Mouse (Mus musculus) CD4-positive naive resting alpha-beta T cell, adult 76 days (primary cell): ENCODE results near the gene Kdm6b. TPM values are rescaled to one million over a fixed set of nuclear protein-coding genes. Genes with fewer than 3 reads are reported as not detected.

Experiments
- total RNA-seq: library from RNA; stranded (reverse); gene quantifications from one replicate; pipeline ENCODE4 v1.2.4, GENCODE M21; 2023

Kdm6b gene
- total RNA-seq: 254 TPM

GRCm38 (mm10) chr11:69413221-69414181 is at the start of gene Kdm6b:
TSS of gene Kdm6b (minus strand) at chr11:69413675.

GRCm38 (mm10) chr11:69398059-69398458 is 15.4 kb downstream of the Kdm6b start, which contains the start of gene Tmem88:
TSS of gene Tmem88 (minus strand) at chr11:69398234.

GRCm38 (mm10) chr11:69395235-69395633 is 18.2 kb downstream of the Kdm6b start, which contains the start of the genes Naa38 and Cyb5d1:
TSS of gene Naa38 (plus strand) at chr11:69395487.
TSS of gene Cyb5d1 (minus strand) at chr11:69395631.

GRCm38 (mm10) chr11:69369215-69369989 is 44.1 kb downstream of the Kdm6b start, which contains the start of gene Chd3:
TSS of gene Chd3 (minus strand) at chr11:69369406.

Other genes starting within 250 kb of the Kdm6b start
- gene Alox8, start 215.8 kb downstream of the Kdm6b start, total RNA-seq: 1.1 TPM
- gene Gucy2e, start 176.6 kb downstream of the Kdm6b start, total RNA-seq: not detected
- 15.5 TPM for gene Cntrob, start 89.9 kb downstream of the Kdm6b start, total RNA-seq
- 17.9 TPM for gene Trappc1, start 89.7 kb downstream of the Kdm6b start, total RNA-seq
- gene Kcnab3, start 87.4 kb downstream of the Kdm6b start, total RNA-seq: 1.8 TPM
- gene Rnf227, start 73.2 kb downstream of the Kdm6b start, total RNA-seq: 0.85 TPM
- 737 TPM for gene Chd3, start 44.3 kb downstream of the Kdm6b start, total RNA-seq
- 29.4 TPM for gene Naa38, start 18.2 kb downstream of the Kdm6b start, total RNA-seq
- 32.5 TPM for gene Cyb5d1, start 18.0 kb downstream of the Kdm6b start, total RNA-seq
- 7.9 TPM for gene Tmem88, start 15.4 kb downstream of the Kdm6b start, total RNA-seq
- 0.59 TPM for gene Dnah2, start 135.4 kb upstream of the Kdm6b start, total RNA-seq
- 0.23 TPM for gene Efnb3, start 146.5 kb upstream of the Kdm6b start, total RNA-seq
- gene Wrap53, start 166.6 kb upstream of the Kdm6b start, total RNA-seq: 7.5 TPM
- gene Trp53, start 166.7 kb upstream of the Kdm6b start, total RNA-seq: 112 TPM
- gene Atp1b2, start 192.3 kb upstream of the Kdm6b start, total RNA-seq: 0.91 TPM
- gene Shbg, start 204.2 kb upstream of the Kdm6b start, total RNA-seq: not detected
- not detected for gene Sat2, start 208.3 kb upstream of the Kdm6b start, total RNA-seq
- 64.1 TPM for gene Fxr2, start 219.3 kb upstream of the Kdm6b start, total RNA-seq
- gene Sox15, start 241.6 kb upstream of the Kdm6b start, total RNA-seq: 0.70 TPM
- gene Mpdu1, start 249.0 kb upstream of the Kdm6b start, total RNA-seq: 70.5 TPM